Comparison of ENCODE assay signal across 12 mouse cellular contexts in the genomic region with DNA sequence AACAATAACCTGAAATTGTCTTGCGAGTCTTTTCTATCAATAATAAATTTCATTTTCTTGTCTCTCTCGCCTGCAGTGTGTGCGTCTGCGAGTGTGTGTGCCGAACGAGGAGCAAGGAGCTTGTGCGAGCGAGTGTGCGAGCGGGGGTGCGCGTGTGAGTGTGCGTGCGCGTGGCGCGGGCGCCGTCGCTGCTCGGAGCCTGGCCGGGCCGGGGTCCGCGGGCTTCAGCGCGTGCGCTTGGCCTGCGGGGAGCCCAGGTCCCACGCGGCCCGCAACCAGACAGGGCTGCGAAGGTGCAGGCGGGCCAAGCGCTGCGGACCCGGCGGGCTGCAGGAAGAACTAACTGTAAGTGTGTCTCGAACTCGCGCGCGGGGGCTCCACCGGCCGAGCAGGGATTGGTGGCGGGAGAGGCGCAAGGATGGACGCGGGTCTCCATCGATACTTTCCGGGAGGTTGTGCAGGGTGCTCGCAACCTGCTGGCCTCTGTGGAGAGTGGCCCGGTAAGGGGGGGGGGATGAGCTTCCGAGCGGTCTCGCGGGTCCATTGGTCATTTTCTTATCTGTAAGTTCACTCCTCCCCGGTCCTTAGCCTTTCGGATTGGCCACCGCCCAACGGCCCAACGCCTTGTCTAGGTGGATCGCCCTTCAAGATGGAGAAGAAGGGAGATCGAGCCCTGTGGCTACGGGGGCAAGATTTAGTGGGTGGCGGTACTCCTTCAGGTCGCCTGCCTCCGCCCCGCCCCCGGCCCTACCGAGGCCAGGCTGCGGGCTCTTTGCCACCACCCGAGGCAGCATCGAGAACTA. TPM values are rescaled to one million over a fixed set of nuclear protein-coding genes. Genes with fewer than 3 reads are reported as not detected.
DNase-seq lines count a peak whose midpoint lies in the region; ATAC-seq lines count a peak whose summit lies in the region.
"Had no signal": no experiment of that assay in that cellular context is flagged by ENCODE, and none has a peak within 500 bp of the region (broad histone marks: within the 10 kb centered on the region; RNA-seq: fewer than 3 reads in every experiment).

No protein-coding gene starts in this region.

- no peak overlapping the region for H3K27ac ChIP-seq in kidney, embryonic 15.5 days
- H3K27ac ChIP-seq in embryonic facial prominence, embryonic 11.5 days (replicated peaks; ENCODE audit: low read depth, low read length) = peak overlapping the region; percentile 31; the same call in 1 of the 2 replicates
- no peak overlapping the region for H3K27ac ChIP-seq in intestine, embryonic 14.5 days (ENCODE audit: low read depth)
- H3K27ac ChIP-seq in neural tube, embryonic 12.5 days = no peak overlapping the region
- H3K27ac ChIP-seq: liver, embryonic 14.5 days had no signal

- H3K27me3 ChIP-seq in kidney, embryonic 15.5 days = peaks cover 100% of the 10 kb centered on the region
- peaks cover 82% of the 10 kb centered on the region for H3K27me3 ChIP-seq in embryonic facial prominence, embryonic 11.5 days (ENCODE audit: control insufficient read depth, insufficient read depth, low read length)
- H3K27me3 ChIP-seq in intestine, embryonic 14.5 days (replicated peaks; ENCODE audit: control insufficient read depth, insufficient read depth, low read length) = peaks cover 100% of the 10 kb centered on the region
- peaks cover 95% of the 10 kb centered on the region for H3K27me3 ChIP-seq in neural tube, embryonic 12.5 days (replicated peaks)

- no peak for DNase-seq in kidney, adult 8-10 months
- no peak for DNase-seq in embryonic facial prominence, embryonic 11.5 days (ENCODE audit: low spot score)
- DNase-seq in intestine, embryonic 14.5 days (ENCODE audit: low spot score) = no peak
- no peak for DNase-seq in Muller cell, postnatal 12 days (ENCODE audit: inconsistent ontology term)
- DNase-seq in frontal cortex, postnatal 10 days (ENCODE audit: low spot score in 2 of 2) = no peak
- DNase-seq in spleen, adult 18-20 months = no peak
- DNase-seq: thymus, postnatal 36 days had no signal

- H3K9me3 ChIP-seq in kidney, embryonic 15.5 days (replicated peaks) = no peaks in the 10 kb centered on the region
- no peaks in the 10 kb centered on the region for H3K9me3 ChIP-seq in embryonic facial prominence, embryonic 11.5 days (replicated peaks; ENCODE audit: control insufficient read depth, low read length)
- H3K9me3 ChIP-seq in intestine, embryonic 14.5 days (ENCODE audit: control insufficient read depth, low read length) = no peaks in the 10 kb centered on the region
- H3K9me3 ChIP-seq in neural tube, embryonic 12.5 days = no peaks in the 10 kb centered on the region

- no peak for ATAC-seq in kidney, embryonic 15.5 days (replicated peaks; ENCODE audit: low FRiP score)
- no peak for ATAC-seq in embryonic facial prominence, embryonic 11.5 days (replicated peaks; ENCODE audit: insufficient number of reproducible peaks, low FRiP score, low TSS enrichment, low read depth)
- ATAC-seq in intestine, embryonic 14.5 days (replicated peaks; ENCODE audit: low FRiP score, low TSS enrichment, low read depth) = no peak
- ATAC-seq in neural tube, embryonic 12.5 days (ENCODE audit: low FRiP score, low read depth) = no peak

- peak overlapping the region; percentile 28 for H3K4me3 ChIP-seq in kidney, embryonic 15.5 days (replicated peaks)
- H3K4me3 ChIP-seq in embryonic facial prominence, embryonic 11.5 days (ENCODE audit: low read depth, low read length) = peak overlapping the region; percentile 20
- H3K4me3 ChIP-seq in intestine, embryonic 14.5 days (ENCODE audit: low read depth, low read length) = peak overlapping the region; percentile 16
- peak overlapping the region; percentile 28 for H3K4me3 ChIP-seq in neural tube, embryonic 12.5 days
- H3K4me3 ChIP-seq: erythroblast, embryonic 14.5 days had no signal

- peaks cover 29% of the 10 kb centered on the region for H3K4me1 ChIP-seq in kidney, embryonic 15.5 days
- peaks cover 2% of the 10 kb centered on the region for H3K4me1 ChIP-seq in embryonic facial prominence, embryonic 11.5 days (ENCODE audit: control insufficient read depth, insufficient read depth, low read length)
- H3K4me1 ChIP-seq in intestine, embryonic 14.5 days (replicated peaks; ENCODE audit: control insufficient read depth, insufficient read depth, low read length) = peaks cover 17% of the 10 kb centered on the region
- peaks cover 30% of the 10 kb centered on the region for H3K4me1 ChIP-seq in neural tube, embryonic 12.5 days

- H3K4me2 ChIP-seq in kidney, embryonic 15.5 days = peak overlapping the region; percentile 47
- H3K4me2 ChIP-seq in embryonic facial prominence, embryonic 11.5 days (ENCODE audit: low read depth, low read length) = peak overlapping the region; percentile 29
- 0 out of 2 replicates have a peak overlapping the region, but pooled peaks have one; percentile 23 for H3K4me2 ChIP-seq in intestine, embryonic 14.5 days (ENCODE audit: low read length)
- peak overlapping the region; percentile 71 for H3K4me2 ChIP-seq in neural tube, embryonic 12.5 days (replicated peaks)

- 1% methylated on average over 74 of the region's 74 CpGs for WGBS in kidney, embryonic 15.5 days
- under 1% methylated on average over 72 of the region's 74 CpGs for WGBS in embryonic facial prominence, embryonic 11.5 days
- under 1% methylated on average over 73 of the region's 74 CpGs for WGBS in intestine, embryonic 14.5 days
- WGBS in neural tube, embryonic 12.5 days = under 1% methylated on average over 74 of the region's 74 CpGs

- H3K9ac ChIP-seq in kidney, embryonic 15.5 days = no peak overlapping the region
- H3K9ac ChIP-seq in embryonic facial prominence, embryonic 11.5 days (replicated peaks; ENCODE audit: low read length) = peak overlapping the region; percentile 36
- no peak overlapping the region for H3K9ac ChIP-seq in intestine, embryonic 14.5 days (ENCODE audit: low read length)
- peak overlapping the region; percentile 29; the same call in 1 of the 2 replicates for H3K9ac ChIP-seq in neural tube, embryonic 12.5 days
- H3K9ac ChIP-seq: liver, embryonic 14.5 days had no signal

- H3K36me3 ChIP-seq in kidney, embryonic 15.5 days = no peaks in the 10 kb centered on the region
- H3K36me3 ChIP-seq in embryonic facial prominence, embryonic 11.5 days (replicated peaks; ENCODE audit: control insufficient read depth, insufficient read depth, low read depth, low read length) = no peaks in the 10 kb centered on the region
- H3K36me3 ChIP-seq in intestine, embryonic 14.5 days (ENCODE audit: control insufficient read depth, insufficient read depth, low read length) = no peaks in the 10 kb centered on the region
- no peaks in the 10 kb centered on the region for H3K36me3 ChIP-seq in neural tube, embryonic 12.5 days
- H3K36me3 ChIP-seq: G1E had no signal

RNA-seq across cellular contexts. Expression of a gene that starts 9.2 kb away (rescaled TPM):
- not detected in 2 replicates for polyA plus RNA-seq in kidney, embryonic 15.5 days (2015; fragmentation: Nextera tagmentation; extraction: Ambion mirVana)
- 1.5 and 1.8 TPM in 2 replicates for polyA plus RNA-seq in embryonic facial prominence, embryonic 11.5 days (2014; fragmentation: Nextera tagmentation; extraction: Ambion mirVana)
- polyA plus RNA-seq in intestine, embryonic 14.5 days (2014; fragmentation: Nextera tagmentation; extraction: Ambion mirVana) = 0.05 TPM in 1 of 2 replicates, not detected in the other
- 1.9 and 2.0 TPM in 2 replicates for polyA plus RNA-seq in neural tube, embryonic 12.5 days (2016; fragmentation: Nextera tagmentation; extraction: Ambion mirVana)
- polyA plus RNA-seq: G1E; liver, embryonic 14.5 days had no signal

Comparison
In these comparisons a context has a peak if more than half of its experiments do, and no peak if none do; other contexts are left out.
1. H3K9ac ChIP-seq: peak in embryonic facial prominence, embryonic 11.5 days (single experiment) and neural tube, embryonic 12.5 days (single experiment); none in kidney, embryonic 15.5 days (single experiment) and intestine, embryonic 14.5 days (single experiment).
2. Peak in every context shown above with its lines, with median percentiles within 50 percentile points of each other: H3K4me2 ChIP-seq and H3K4me3 ChIP-seq.